Mouse (Mus musculus) left cerebral cortex, postnatal 4 days (tissue): Measurements from ENCODE around the gene 1700074P13Rik. TPM values are rescaled to one million over a fixed set of nuclear protein-coding genes. Genes with fewer than 3 reads are reported as not detected.
"Not testable (repeated sequence)": the region's sequence is repeated elsewhere in the genome, so short reads cannot be mapped to it uniquely, and the experiment has no call there.

Experiments
- DNase-seq: peaks from one replicate; pipeline ENCODE4 v3.0.0-alpha.2; 2022
- intact Hi-C: fragments of 180-260 bp; cut with DNase I; formaldehyde crosslinking; loops from one replicate; pipeline ENCODE4 v1.15.1; 2025
- total RNA-seq, 2 experiments: library from RNA; stranded (reverse); gene quantifications; 2 replicates each; pipeline ENCODE4 v1.2.3; 2021

1700074P13Rik gene
- total RNA-seq = not detected

GRCm38 (mm10) chr6:40940457-40940856, at the start of gene 1700074P13Rik:
1700074P13Rik (minus strand) TSS chr6:40940557.
- intact Hi-C loops = no loop called here
- DNase-seq = no peak

- intact Hi-C loops, DNase-seq: not testable (repeated sequence)
Observed at GRCm38 (mm10) chr6:40964454-40964853, 24.1 kb upstream of the 1700074P13Rik start, which contains the start of gene 1810009J06Rik. 1810009J06Rik (plus strand) TSS chr6:40964754.

GRCm38 (mm10) chr6:40953716-40954115, 13.4 kb upstream of the 1700074P13Rik start:
- intact Hi-C loops = no loop called here
- DNase-seq = no peak

- DNase-seq = no peak
Observed at GRCm38 (mm10) chr6:40951770-40952169, 11.4 kb upstream of the 1700074P13Rik start, which contains the start of gene Gm4744. Gm4744 (minus strand) TSS chr6:40951870.

GRCm38 (mm10) chr6:40919954-40920353, 20.4 kb downstream of the 1700074P13Rik start:
- intact Hi-C loops = no loop called here
- no peak for DNase-seq

More at GRCm38 (mm10) chr6:40951770-40952169, 11.4 kb upstream of the 1700074P13Rik start, which contains the start of gene Gm4744:
- intact Hi-C loops = no loop called here

- no peak for DNase-seq
- intact Hi-C loops = no loop called here
Observed at GRCm38 (mm10) chr6:40900287-40900686, 40.1 kb downstream of the 1700074P13Rik start, which contains the start of gene Prss58. Prss58 (minus strand) TSS chr6:40900387.

- no peak for DNase-seq
- intact Hi-C loops = no loop called here
Observed at GRCm38 (mm10) chr6:40894716-40895115, 45.6 kb downstream of the 1700074P13Rik start.

GRCm38 (mm10) chr6:40893577-40893976, 46.8 kb downstream of the 1700074P13Rik start:
- peak; percentile 5 for DNase-seq
- intact Hi-C loops = no loop called here

- DNase-seq = no peak
- intact Hi-C loops = no loop called here
Observed at GRCm38 (mm10) chr6:40891754-40892153, 48.6 kb downstream of the 1700074P13Rik start.

GRCm38 (mm10) chr6:40890973-40891372, 49.4 kb downstream of the 1700074P13Rik start:
- intact Hi-C loops = no loop called here

GRCm38 (mm10) chr6:40887394-40887793, 53.0 kb downstream of the 1700074P13Rik start, which contains the start of gene Moxd2:
Moxd2 (minus strand) TSS chr6:40887494.
- no peak for DNase-seq
- intact Hi-C loops = no loop called here

More at GRCm38 (mm10) chr6:40890973-40891372, 49.4 kb downstream of the 1700074P13Rik start:
- no peak for DNase-seq

Other genes with a start within 250 kb of the 1700074P13Rik start
- gene Moxd2, start 53.1 kb downstream of the 1700074P13Rik start, total RNA-seq = not detected
- gene Prss58, start 40.2 kb downstream of the 1700074P13Rik start, total RNA-seq = not detected
- not detected for gene Gm4744, start 11.3 kb upstream of the 1700074P13Rik start, total RNA-seq
- gene 1810009J06Rik, start 24.2 kb upstream of the 1700074P13Rik start, total RNA-seq = not detected
- not detected for gene Gm2663, start 58.9 kb upstream of the 1700074P13Rik start, total RNA-seq
- not detected for gene 2210010C04Rik, start 95.0 kb upstream of the 1700074P13Rik start, total RNA-seq